In genomic region chr14:29608761-29609160, GRCm38 (mm10) we compare ENCODE assay signal across 19 mouse cellular contexts.
DNase-seq lines count a peak whose midpoint lies in the region; TF ChIP-seq lines count a peak whose summit lies in the region.
"Had no signal": no experiment of that assay in that cellular context is flagged by ENCODE, and none has a peak within 500 bp of the region (broad histone marks: within the 10 kb centered on the region; RNA-seq: fewer than 3 reads in every experiment).

No protein-coding gene starts in this region.

- TF ChIP-seq CTCF in brain, embryonic 14.5 days (IDR thresholded peaks at IDR 0.05; ENCODE audit: borderline replicate concordance, extremely low read depth, insufficient read depth, insufficient read length), result no peak

- intact Hi-C loops in heart, postnatal 10 days (cut with DNase I), result no loop called here
- intact Hi-C loops in left cerebral cortex, postnatal 36 days (cut with DNase I), result no loop called here

- no peak for TF ChIP-seq POLR2A in brain, embryonic 14.5 days (IDR thresholded peaks at IDR 0.05; ENCODE audit: borderline replicate concordance, extremely low read depth, insufficient read depth, insufficient read length, poor library complexity, severe bottlenecking)

- DNase-seq in embryo, embryonic 10.5 days (ENCODE audit: low spot score), result peak; percentile 5
- DNase-seq in embryo, embryonic 9.5 days (ENCODE audit: extremely low spot score), result no peak
- DNase-seq in heart, adult 11 months, result peak; percentile 48
- DNase-seq in heart, postnatal 10 days, result no peak
- peak; percentile 18 for DNase-seq in Muller cell, postnatal 12 days (ENCODE audit: inconsistent ontology term)
- DNase-seq in brain, embryonic 14.5 days (ENCODE audit: low read depth), result peak; percentile 37
- no peak for DNase-seq in left cerebral cortex, postnatal 36 days (ENCODE audit: low spot score in 2 of 2)
- no peak for DNase-seq in natural killer cell, adult 2 months (ENCODE audit: low spot score in 2 of 2)
- DNase-seq: adrenal gland, adult 8-10 months; adrenal gland, postnatal 25 days; cerebellum, adult 2 months; cerebellum, adult 9-11 months; embryo, embryonic 11 days; gastrocnemius, adult 2 months; gastrocnemius, postnatal 14 days; heart, adult 18-20 months; heart, postnatal 14 days; heart, postnatal 4 days; kidney, adult 11 months had no signal

Comparison
In these comparisons a context has a peak if more than half of its experiments do, and no peak if none do; other contexts are left out.
1. DNase-seq: peak in embryo, embryonic 10.5 days (single experiment), heart, adult 11 months (single experiment), Muller cell, postnatal 12 days (single experiment) and brain, embryonic 14.5 days (single experiment); none in embryo, embryonic 9.5 days (single experiment), heart, postnatal 10 days (0 of 2), left cerebral cortex, postnatal 36 days (0 of 2) and natural killer cell, adult 2 months (0 of 2).